Mouse (Mus musculus) liver, embryonic 16.5 days (tissue): Measurements from ENCODE around the gene Tra2b. TPM values are rescaled to one million over a fixed set of nuclear protein-coding genes. Genes with fewer than 3 reads are reported as not detected.

Experiments
- ATAC-seq: fragments of 200-750 bp; cut with Nextera tagmentation; 2 replicates; pipeline ENCODE4 v1.8.0; 2017; ENCODE audit warnings: low read depth, mild to moderate bottlenecking, moderate number of reproducible peaks, moderate library complexity
- H3K27ac ChIP-seq: fragments of 300-500 bp; sonication (generic); 2 replicates; pipeline ENCODE4 v1.5.1; 2014; ENCODE audit warnings: mild to moderate bottlenecking, low read length
- H3K27me3 ChIP-seq: fragments of 300-500 bp; sonication (generic); 2 replicates; pipeline ENCODE4 v1.6.1; 2014; ENCODE audit warnings: low read depth, low read length, mixed read lengths; ENCODE audit not compliant: control insufficient read depth, insufficient read depth
- H3K36me3 ChIP-seq: fragments of 300-500 bp; sonication (generic); 2 replicates; pipeline ENCODE4 v1.6.1; 2014; ENCODE audit warnings: mild to moderate bottlenecking; ENCODE audit not compliant: control insufficient read depth, insufficient read depth
- H3K4me1 ChIP-seq: fragments of 300-500 bp; sonication (generic); 2 replicates; pipeline ENCODE4 v1.6.1; 2014; ENCODE audit warnings: low read depth, low read length, mixed read lengths; ENCODE audit not compliant: control insufficient read depth
- H3K4me2 ChIP-seq: fragments of 300-500 bp; sonication (generic); 2 replicates; pipeline ENCODE4 v1.6.1; 2014; ENCODE audit warnings: low read depth, low read length, mixed read lengths
- H3K4me3 ChIP-seq: fragments of 300-500 bp; sonication (generic); 2 replicates; pipeline ENCODE4 v1.5.1; 2014; ENCODE audit warnings: low read depth, mild to moderate bottlenecking, low read length
- H3K9ac ChIP-seq: fragments of 300-500 bp; sonication (generic); 2 replicates; pipeline ENCODE4 v1.6.1; 2014; ENCODE audit warnings: low read depth, low read length
- H3K9me3 ChIP-seq: fragments of 300-500 bp; sonication (generic); replicated peaks from 2 replicates; pipeline ENCODE4 v1.6.1; 2016; ENCODE audit warnings: low read length; ENCODE audit not compliant: control insufficient read depth
- WGBS: fragments of 180-500 bp; shearing (Covaris S2); extraction: QIAGEN DNeasy Blood & Tissue Kit; methylation state at CpG from one replicate; pipeline ENCODE4 v1.1.7; 2014; ENCODE audit not compliant: insufficient replicate concordance; 5-methylcytosine and 5-hydroxymethylcytosine counted together
- polyA plus RNA-seq: library from polyadenylated mRNA; unstranded; fragments of >200 nt; fragmentation: Nextera tagmentation; extraction: Ambion mirVana; gene quantifications from 2 replicates; pipeline ENCODE4 v1.2.1, GENCODE M21; 2015

Tra2b gene
- polyA plus RNA-seq, 1 experiment from 2014 or later, result 126 TPM

GRCm38 (mm10) chr16:22286996-22287395 lies 21.2 kb upstream of the Tra2b start:
- no peak for ATAC-seq
- H3K9ac ChIP-seq, result no peak overlapping the region
- H3K27ac ChIP-seq, result no peak overlapping the region
- H3K4me2 ChIP-seq, result no peak overlapping the region
- 65% methylated on average over 1 of the region's 1 CpGs for WGBS
- H3K36me3 ChIP-seq, result no peaks in the 10 kb centered on the region
- no peak overlapping the region for H3K4me3 ChIP-seq
- no peaks in the 10 kb centered on the region; the same call in 1 of the 2 replicates for H3K9me3 ChIP-seq
- H3K4me1 ChIP-seq, result no peaks in the 10 kb centered on the region
- H3K27me3 ChIP-seq, result no peaks in the 10 kb centered on the region

- Histone ChIP-seq H3K4me1 (no peaks in the 10 kb centered on the region), H3K27ac (no peak overlapping the region), H3K4me2 (no peak overlapping the region), H3K9ac (no peak overlapping the region), H3K27me3 (no peaks in the 10 kb centered on the region), H3K36me3 (no peaks in the 10 kb centered on the region), H3K9me3 (no peaks in the 10 kb centered on the region; the same call in 1 of the 2 replicates), H3K4me3 (no peak overlapping the region)
- ATAC-seq, result no peak
Observed at GRCm38 (mm10) chr16:22276536-22276935, 10.7 kb upstream of the Tra2b start.

GRCm38 (mm10) chr16:22275142-22275541 lies 9.3 kb upstream of the Tra2b start:
- Histone ChIP-seq H3K9me3 (no peaks in the 10 kb centered on the region; the same call in 1 of the 2 replicates), H3K36me3 (no peaks in the 10 kb centered on the region), H3K27me3 (no peaks in the 10 kb centered on the region), H3K4me1 (no peaks in the 10 kb centered on the region), H3K27ac (no peak overlapping the region), H3K4me2 (no peak overlapping the region), H3K9ac (no peak overlapping the region), H3K4me3 (no peak overlapping the region)
- WGBS, result 46% methylated on average over 2 of the region's 2 CpGs
- no peak for ATAC-seq

GRCm38 (mm10) chr16:22270491-22270890 lies 4.7 kb upstream of the Tra2b start:
- no peak overlapping the region for H3K4me3 ChIP-seq
- H3K9ac ChIP-seq, result no peak overlapping the region
- peaks cover 7% of the 10 kb centered on the region for H3K4me1 ChIP-seq
- H3K27ac ChIP-seq, result no peak overlapping the region
- ATAC-seq, result no peak
- H3K36me3 ChIP-seq, result no peaks in the 10 kb centered on the region
- WGBS, result 47% methylated on average over 3 of the region's 3 CpGs
- no peak overlapping the region for H3K4me2 ChIP-seq
- H3K27me3 ChIP-seq, result no peaks in the 10 kb centered on the region
- H3K9me3 ChIP-seq, result no peaks in the 10 kb centered on the region

- Histone ChIP-seq H3K4me3 (peak overlapping the region; percentile 89), H3K4me2 (peak overlapping the region; percentile 60), H3K4me1 (peaks cover 19% of the 10 kb centered on the region), H3K9me3 (no peaks in the 10 kb centered on the region), H3K27ac (no peak overlapping the region), H3K27me3 (no peaks in the 10 kb centered on the region), H3K36me3 (no peaks in the 10 kb centered on the region; the same call in 1 of the 2 replicates), H3K9ac (peak overlapping the region; percentile 46)
- no peak for ATAC-seq
- 33% methylated on average over 8 of the region's 8 CpGs for WGBS
Observed at GRCm38 (mm10) chr16:22266384-22266783, 579 bp upstream of the Tra2b start.

- peak overlapping the region; percentile 88 for H3K9ac ChIP-seq
- WGBS, result under 1% methylated on average over 75 of the region's 81 CpGs
- H3K4me3 ChIP-seq, result peak overlapping the region; percentile 89
- ATAC-seq, result peak; percentile 49
- H3K27ac ChIP-seq, result peak overlapping the region; percentile 90
- H3K4me1 ChIP-seq, result peaks cover 24% of the 10 kb centered on the region
- no peaks in the 10 kb centered on the region; the same call in 1 of the 2 replicates for H3K36me3 ChIP-seq
- H3K27me3 ChIP-seq, result no peaks in the 10 kb centered on the region
- no peaks in the 10 kb centered on the region for H3K9me3 ChIP-seq
- H3K4me2 ChIP-seq, result peak overlapping the region; percentile 73
Observed at GRCm38 (mm10) chr16:22264962-22265848, 600 bp downstream of the Tra2b start.

- H3K9ac ChIP-seq, result peak overlapping the region; percentile 88
- H3K27ac ChIP-seq, result peak overlapping the region; percentile 90
- H3K27me3 ChIP-seq, result no peaks in the 10 kb centered on the region
- H3K36me3 ChIP-seq, result no peaks in the 10 kb centered on the region; the same call in 1 of the 2 replicates
- WGBS, result under 1% methylated on average over 16 of the region's 16 CpGs
- no peak for ATAC-seq
- H3K9me3 ChIP-seq, result no peaks in the 10 kb centered on the region
- peak overlapping the region; percentile 89 for H3K4me3 ChIP-seq
- H3K4me2 ChIP-seq, result peak overlapping the region; percentile 73
- H3K4me1 ChIP-seq, result peaks cover 24% of the 10 kb centered on the region
Observed at GRCm38 (mm10) chr16:22264232-22264961, 1.4 kb downstream of the Tra2b start.

GRCm38 (mm10) chr16:22263124-22263523 lies 2.7 kb downstream of the Tra2b start:
- peak overlapping the region; percentile 24 for H3K27ac ChIP-seq
- peak overlapping the region; percentile 73 for H3K4me2 ChIP-seq
- H3K4me3 ChIP-seq, result peak overlapping the region; percentile 89
- H3K27me3 ChIP-seq, result no peaks in the 10 kb centered on the region
- peak overlapping the region; percentile 88 for H3K9ac ChIP-seq
- ATAC-seq, result no peak
- peaks cover 4% of the 10 kb centered on the region for H3K36me3 ChIP-seq
- peaks cover 24% of the 10 kb centered on the region for H3K4me1 ChIP-seq
- H3K9me3 ChIP-seq, result no peaks in the 10 kb centered on the region

- Histone ChIP-seq H3K4me2 (no peak overlapping the region), H3K4me1 (peaks cover 21% of the 10 kb centered on the region), H3K9me3 (no peaks in the 10 kb centered on the region), H3K9ac (no peak overlapping the region), H3K27ac (no peak overlapping the region), H3K36me3 (peaks cover 4% of the 10 kb centered on the region), H3K27me3 (no peaks in the 10 kb centered on the region), H3K4me3 (no peak overlapping the region)
- WGBS, result 69% methylated on average over 2 of the region's 2 CpGs
- ATAC-seq, result no peak
Observed at GRCm38 (mm10) chr16:22261563-22261962, 4.2 kb downstream of the Tra2b start.
